Mouse (Mus musculus) myocyte (in vitro differentiated cells): Measurements from ENCODE around the gene Xirp1.

ENCODE experiments used
- E2F4 ChIP-seq: IDR thresholded peaks from one replicate; pipeline ENCODE4 v1.6.1; 2011; ENCODE audit warnings: mild to moderate bottlenecking, control low read depth, moderate library complexity; ENCODE audit not compliant: insufficient read depth
- MYOG ChIP-seq, 3 experiments: IDR thresholded peaks; one replicate each; pipeline ENCODE4 v1.6.1; 2011; ENCODE audit warnings: control low read depth in 2 of 3, low read depth in 2 of 3, mild to moderate bottlenecking in 2 of 3; ENCODE audit not compliant: insufficient read length in 2 of 3, control insufficient read depth in 1 of 3, insufficient read depth in 1 of 3
- POLR2A ChIP-seq: IDR thresholded peaks from one replicate; pipeline ENCODE4 v1.6.1; 2011; ENCODE audit warnings: low read depth, mild to moderate bottlenecking, control low read depth, moderate library complexity; ENCODE audit not compliant: insufficient read length
- USF1 ChIP-seq: IDR thresholded peaks from one replicate; pipeline ENCODE4 v1.6.1; 2011; ENCODE audit warnings: low read depth, mild to moderate bottlenecking, control low read depth, moderate library complexity

- no peak for TF ChIP-seq E2F4
- TF ChIP-seq MYOG (IDR thresholded peaks at IDR 0.05; ENCODE audit: control insufficient read depth in 1 of 3, insufficient read depth in 1 of 3, insufficient read length in 2 of 3, low read depth in 2 of 3): no peak
- no peak for TF ChIP-seq POLR2A
- TF ChIP-seq USF1: no peak
Measured at GRCm38 (mm10) chr9:120030421-120030820, 7.0 kb upstream of the Xirp1 start.
